Comparison of ENCODE assay signal across 8 mouse cellular contexts in genomic region chr5:110841046-110841862, GRCm38 (mm10). TPM values are rescaled to one million over a fixed set of nuclear protein-coding genes. Genes with fewer than 3 reads are reported as not detected.
A peak's percentile ranks its signal among the peaks of the same experiment; 100 is the strongest.
DNase-seq lines count a peak whose midpoint lies in the region; ATAC-seq and TF ChIP-seq lines count a peak whose summit lies in the region.
"Had no signal": no experiment of that assay in that cellular context is flagged by ENCODE, and none has a peak within 500 bp of the region (broad histone marks: within the 10 kb centered on the region; RNA-seq: fewer than 3 reads in every experiment).

No protein-coding gene starts in this region.

- no peak for TF ChIP-seq CTCF in ES-Bruce4 (IDR thresholded peaks at IDR 0.05; ENCODE audit: low read depth, low read length)
- no peak; the same call in 1 of the 2 replicates for TF ChIP-seq CTCF in liver, embryonic 14.5 days (IDR thresholded peaks at IDR 0.05; ENCODE audit: low read depth)
- TF ChIP-seq CTCF in left cerebral cortex, adult 2 months (IDR thresholded peaks at IDR 0.05): no peak

- WGBS in heart, embryonic 15.5 days: 91% methylated on average over 14 of the region's 14 CpGs
- WGBS in liver, embryonic 14.5 days (ENCODE audit: insufficient replicate concordance): 52% methylated on average over 14 of the region's 14 CpGs

- no peak overlapping the region for H3K27ac ChIP-seq in heart, embryonic 15.5 days
- no peak overlapping the region for H3K27ac ChIP-seq in ES-Bruce4 (ENCODE audit: insufficient read depth, low read length)
- peak overlapping the region; percentile 10 for H3K27ac ChIP-seq in liver, embryonic 14.5 days
- no peak overlapping the region for H3K27ac ChIP-seq in left cerebral cortex, adult 2 months

- TF ChIP-seq POLR2A in ES-Bruce4 (IDR thresholded peaks at IDR 0.05; ENCODE audit: insufficient read depth, low read length): no peak

- intact Hi-C loops in left cerebral cortex, postnatal 25 days (cut with DNase I): no loop called here
- intact Hi-C loops in left cerebral cortex, adult 2 months (cut with DNase I): no loop called here

- H3K4me1 ChIP-seq in heart, embryonic 15.5 days (replicated peaks): peaks cover 14% of the 10 kb centered on the region
- H3K4me1 ChIP-seq in ES-Bruce4 (ENCODE audit: control insufficient read depth, insufficient read depth, low read length): peaks cover 1% of the 10 kb centered on the region
- peaks cover 25 to 29% of the 10 kb centered on the region in 2 experiments for H3K4me1 ChIP-seq in liver, embryonic 14.5 days (replicated peaks; ENCODE audit: control insufficient read depth in 2 of 2, insufficient read depth in 2 of 2, low read length in 1 of 2)

- H3K9me3 ChIP-seq in heart, embryonic 15.5 days (replicated peaks): no peaks in the 10 kb centered on the region
- no peaks in the 10 kb centered on the region for H3K9me3 ChIP-seq in ES-Bruce4 (replicated peaks; ENCODE audit: control insufficient read depth, insufficient read depth, low read length, poor library complexity, severe bottlenecking)
- H3K9me3 ChIP-seq in liver, embryonic 14.5 days (ENCODE audit: control insufficient read depth, low read length): no peaks in the 10 kb centered on the region

- H3K4me3 ChIP-seq in heart, embryonic 15.5 days: no peak overlapping the region
- H3K4me3 ChIP-seq in ES-Bruce4 (ENCODE audit: low read depth, low read length): peak overlapping the region; percentile 47
- H3K4me3 ChIP-seq in liver, embryonic 14.5 days (ENCODE audit: insufficient read depth in 1 of 2, low read depth in 2 of 2, low read length in 2 of 2): peak overlapping the region; percentile 95 to 97
- H3K4me3 ChIP-seq in left cerebral cortex, adult 2 months: no peak overlapping the region

- no peak for DNase-seq in heart, adult 18-20 months
- peak; percentile 45 for DNase-seq in ZHBTc4 (ENCODE audit: low read depth, low spot score)
- no peak for DNase-seq in liver, embryonic 14.5 days (ENCODE audit: low read depth in 3 of 3, low spot score in 3 of 3)
- DNase-seq in left cerebral cortex, postnatal 25 days (ENCODE audit: low spot score in 2 of 2): no peak
- no peak for DNase-seq in left cerebral cortex, adult 2 months (ENCODE audit: extremely low spot score in 1 of 2, low spot score in 2 of 2)
- DNase-seq: gastrocnemius, postnatal 25 days had no signal

- no peak overlapping the region for H3K9ac ChIP-seq in heart, embryonic 15.5 days
- peak overlapping the region; percentile 82; the same call in 1 of the 2 replicates for H3K9ac ChIP-seq in ES-Bruce4 (ENCODE audit: low read depth, poor library complexity, severe bottlenecking)
- H3K9ac ChIP-seq in liver, embryonic 14.5 days (replicated peaks): no peak overlapping the region; the same call in 1 of the 2 replicates

- no peak for TF ChIP-seq EP300 in ES-Bruce4 (IDR thresholded peaks at IDR 0.05; ENCODE audit: insufficient read depth, low read depth, low read length)
- TF ChIP-seq EP300 in liver, embryonic 14.5 days (IDR thresholded peaks at IDR 0.05; ENCODE audit: low read depth): no peak

- no peaks in the 10 kb centered on the region for H3K27me3 ChIP-seq in heart, embryonic 15.5 days
- no peaks in the 10 kb centered on the region for H3K27me3 ChIP-seq in ES-Bruce4 (ENCODE audit: control insufficient read depth, insufficient read depth, low read length, poor library complexity, severe bottlenecking)
- H3K27me3 ChIP-seq in liver, embryonic 14.5 days (ENCODE audit: control insufficient read depth, insufficient read depth, low read length): no peaks in the 10 kb centered on the region

- peak overlapping the region; percentile 88; the same call in 1 of the 2 replicates for H3K4me2 ChIP-seq in heart, embryonic 15.5 days
- peak overlapping the region; percentile 81 for H3K4me2 ChIP-seq in liver, embryonic 14.5 days (ENCODE audit: low read depth)

- no peak for ATAC-seq in heart, embryonic 15.5 days (replicated peaks; ENCODE audit: insufficient number of reproducible peaks, insufficient read depth, low FRiP score, low read depth)
- ATAC-seq in liver, embryonic 14.5 days (ENCODE audit: insufficient read depth): no peak

- peaks cover 8% of the 10 kb centered on the region; the same call in 1 of the 2 replicates for H3K36me3 ChIP-seq in heart, embryonic 15.5 days
- H3K36me3 ChIP-seq in ES-Bruce4 (ENCODE audit: control insufficient read depth, insufficient read depth, low read length, poor library complexity, severe bottlenecking): peaks cover 34% of the 10 kb centered on the region
- H3K36me3 ChIP-seq in liver, embryonic 14.5 days (replicated peaks; ENCODE audit: control insufficient read depth, insufficient read depth, low read depth): peaks cover 50% of the 10 kb centered on the region

RNA-seq across cellular contexts. Expression of gene Chek2, which starts 1.5 kb away (rescaled TPM):
- 12.9 and 17.4 TPM in 2 replicates for polyA plus RNA-seq in heart, embryonic 15.5 days (2015; fragmentation: Nextera tagmentation; extraction: Ambion mirVana)
- total RNA-seq in heart, adult 18-20 months (2021): 1 to 10 TPM; 2.1 to 2.3 TPM
- 95.0 and 107 TPM in 2 replicates for polyA plus RNA-seq in ES-Bruce4 (2011; ENCODE audit: insufficient read depth, insufficient read length, low read depth, missing spikeins)
- polyA plus RNA-seq in liver, embryonic 14.5 days (2012; rRNA removed): 19.9 and 26.2 TPM in 2 replicates
- polyA plus RNA-seq in liver, embryonic 14.5 days (2014; fragmentation: Nextera tagmentation; extraction: Ambion mirVana): 26.7 and 31.2 TPM in 2 replicates
- total RNA-seq in left cerebral cortex, postnatal 25 days (2021): 1 to 10 TPM; 1.2 to 1.4 TPM
- total RNA-seq in left cerebral cortex, adult 2 months (2021): under 1 TPM; 0.59 to 0.91 TPM

RNA-seq across cellular contexts. Expression of gene Hscb, which starts 1.7 kb away (rescaled TPM):
- 23.1 and 26.7 TPM in 2 replicates for polyA plus RNA-seq in heart, embryonic 15.5 days (2015; fragmentation: Nextera tagmentation; extraction: Ambion mirVana)
- total RNA-seq in heart, adult 18-20 months (2021): 10 to 100 TPM; 16.4 to 21.0 TPM
- 41.5 and 46.6 TPM in 2 replicates for polyA plus RNA-seq in ES-Bruce4 (2011; ENCODE audit: insufficient read depth, insufficient read length, low read depth, missing spikeins)
- polyA plus RNA-seq in liver, embryonic 14.5 days (2012; rRNA removed): 18.0 and 28.8 TPM in 2 replicates
- 50.0 and 55.7 TPM in 2 replicates for polyA plus RNA-seq in liver, embryonic 14.5 days (2014; fragmentation: Nextera tagmentation; extraction: Ambion mirVana)
- 10 to 100 TPM in 1 of 2 experiments, 1 to 10 TPM in 1; 8.8 to 12.0 TPM for total RNA-seq in left cerebral cortex, postnatal 25 days (2021)
- total RNA-seq in left cerebral cortex, adult 2 months (2021): 10 to 100 TPM in 1 of 2 experiments, 1 to 10 TPM in 1; 7.9 to 10.4 TPM

RNA-seq across cellular contexts. Expression of gene Ulk1, which starts 31.4 kb away (rescaled TPM):
- 9.2 and 15.9 TPM in 2 replicates for polyA plus RNA-seq in heart, embryonic 15.5 days (2015; fragmentation: Nextera tagmentation; extraction: Ambion mirVana)
- 10 to 100 TPM; 66.3 to 78.1 TPM for total RNA-seq in heart, adult 18-20 months (2021)
- 126 and 129 TPM in 2 replicates for polyA plus RNA-seq in ES-Bruce4 (2011; ENCODE audit: insufficient read depth, insufficient read length, low read depth, missing spikeins)
- polyA plus RNA-seq in liver, embryonic 14.5 days (2012; rRNA removed): 16.7 and 18.3 TPM in 2 replicates
- 13.3 and 14.7 TPM in 2 replicates for polyA plus RNA-seq in liver, embryonic 14.5 days (2014; fragmentation: Nextera tagmentation; extraction: Ambion mirVana)
- 10 to 100 TPM; 66.8 to 72.7 TPM for total RNA-seq in left cerebral cortex, postnatal 25 days (2021)
- 10 to 100 TPM; 75.4 to 80.4 TPM for total RNA-seq in left cerebral cortex, adult 2 months (2021)

RNA-seq across cellular contexts. Expression of gene Ttc28, which starts 38.3 kb away (rescaled TPM):
- polyA plus RNA-seq in heart, embryonic 15.5 days (2015; fragmentation: Nextera tagmentation; extraction: Ambion mirVana): 5.8 and 7.1 TPM in 2 replicates
- total RNA-seq in heart, adult 18-20 months (2021): 10 to 100 TPM; 12.4 to 13.0 TPM
- 2.0 and 2.5 TPM in 2 replicates for polyA plus RNA-seq in ES-Bruce4 (2011; ENCODE audit: insufficient read depth, insufficient read length, low read depth, missing spikeins)
- polyA plus RNA-seq in liver, embryonic 14.5 days (2012; rRNA removed): 0.36 and 0.48 TPM in 2 replicates
- 0.81 and 1.00 TPM in 2 replicates for polyA plus RNA-seq in liver, embryonic 14.5 days (2014; fragmentation: Nextera tagmentation; extraction: Ambion mirVana)
- total RNA-seq in left cerebral cortex, postnatal 25 days (2021): 10 to 100 TPM; 11.6 to 13.2 TPM
- 10 to 100 TPM; 12.0 to 12.8 TPM for total RNA-seq in left cerebral cortex, adult 2 months (2021)

Comparison
In these comparisons a context has a peak if more than half of its experiments do, and no peak if none do; other contexts are left out.
1. H3K4me3 ChIP-seq: peak in ES-Bruce4 (single experiment) and liver, embryonic 14.5 days (2 of 2); none in heart, embryonic 15.5 days (single experiment) and left cerebral cortex, adult 2 months (single experiment).